Mouse (Mus musculus): ENCODE data around the gene Pdia2. TPM values are rescaled to one million over a fixed set of nuclear protein-coding genes. Genes with fewer than 3 reads are reported as not detected.

Pdia2 gene
- total RNA-seq (2021): under 1 TPM; 0.32 to 0.73 TPM

GRCm38 (mm10) chr17:26198892-26199291 is at the start of gene Pdia2:
Gene Pdia2 (minus strand): TSS chr17:26199087.
- intact Hi-C loops (cut with DNase I): no loop called here
- no peak for DNase-seq (ENCODE audit: low spot score in 2 of 2)

GRCm38 (mm10) chr17:26244101-26244841 is 45.4 kb upstream of the Pdia2 start, which contains the start of gene Fam234a:
Gene Fam234a (minus strand): TSS chr17:26244242.
- intact Hi-C loops (cut with DNase I): loop anchor here (1.0 to 5.0 kb wide), 3 partner anchors 8 to 107 kb away; partner anchors contain the start of genes Axin1, Luc7l and Rgs11
- peak; percentile 93 to 96 for DNase-seq (ENCODE audit: low spot score in 2 of 2)

GRCm38 (mm10) chr17:26243471-26244100 is 44.7 kb upstream of the Pdia2 start:
- intact Hi-C loops (cut with DNase I): loop anchor here (1.0 to 5.0 kb wide), 3 partner anchors 9 to 106 kb away; partner anchors contain the start of genes Axin1, Luc7l and Rgs11
- peak in 1 of 2 experiments; percentile 60 for DNase-seq (ENCODE audit: low spot score in 2 of 2)

- intact Hi-C loops (cut with DNase I): loop anchor here (5.0 kb wide), 2 partner anchors 39 to 104 kb away; partner anchors contain the start of genes Axin1 and Rgs11
- DNase-seq (ENCODE audit: low spot score in 2 of 2): peak in 1 of 2 experiments; percentile 23
These were observed 42.1 kb upstream of the Pdia2 start for GRCm38 (mm10) chr17:26240990-26241389.

- DNase-seq (ENCODE audit: low spot score in 2 of 2): no peak
- intact Hi-C loops (cut with DNase I): loop anchor here (5.0 kb wide), 2 partner anchors 38 to 103 kb away; partner anchors contain the start of genes Axin1 and Rgs11
These were observed 41.4 kb upstream of the Pdia2 start for GRCm38 (mm10) chr17:26240120-26240790.

DNA sequence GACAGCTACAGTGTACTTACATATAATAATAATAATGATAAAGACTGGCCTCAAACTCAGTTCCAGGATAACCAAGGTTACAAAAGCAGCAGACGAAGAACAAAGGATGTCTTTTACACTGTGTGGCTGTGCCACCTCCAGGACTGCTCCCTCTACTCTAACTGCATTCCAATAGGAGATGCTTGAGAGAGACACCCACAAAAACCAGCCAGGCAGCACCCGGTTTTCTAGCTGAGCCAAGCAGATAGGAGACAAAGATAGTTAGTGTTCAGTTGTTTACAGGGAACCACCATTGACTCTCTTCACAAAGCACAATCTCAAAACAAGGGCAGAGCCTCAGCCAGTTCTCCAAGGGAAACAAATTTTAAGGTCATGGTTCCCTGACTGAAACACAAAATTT is 40.7 kb upstream of the Pdia2 start:
- intact Hi-C loops (cut with DNase I): no loop called here
- DNase-seq (ENCODE audit: low spot score in 2 of 2): no peak

- intact Hi-C loops (cut with DNase I): no loop called here
- DNase-seq (ENCODE audit: low spot score in 2 of 2): no peak
These were observed 38.8 kb upstream of the Pdia2 start for GRCm38 (mm10) chr17:26237667-26238066.

- intact Hi-C loops (cut with DNase I): no loop called here
- no peak for DNase-seq (ENCODE audit: low spot score in 2 of 2)
These were observed 36.4 kb upstream of the Pdia2 start for GRCm38 (mm10) chr17:26235077-26235815.

DNA sequence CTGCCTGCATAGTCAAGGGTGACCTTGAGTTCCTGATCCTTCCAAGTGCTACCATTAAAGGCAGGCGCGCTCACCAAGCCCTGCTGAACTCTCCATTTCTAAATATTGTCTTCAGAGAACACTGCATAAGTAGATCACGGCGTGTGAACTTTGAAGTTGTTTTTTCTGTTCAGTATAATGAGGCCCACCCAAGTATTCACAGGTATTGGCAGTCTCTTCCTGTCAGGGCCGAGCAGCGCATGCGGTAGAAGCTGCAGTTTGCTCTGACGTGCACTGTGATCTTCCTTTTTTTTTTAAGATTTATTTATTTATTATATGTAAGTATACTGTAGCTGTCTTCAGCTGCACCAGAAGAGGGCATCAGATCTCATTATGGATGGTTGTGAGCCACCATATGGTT is 35.5 kb upstream of the Pdia2 start:
- DNase-seq (ENCODE audit: low spot score in 2 of 2): no peak
- intact Hi-C loops (cut with DNase I): no loop called here

GRCm38 (mm10) chr17:26232863-26233262 is 34.0 kb upstream of the Pdia2 start:
- DNase-seq (ENCODE audit: low spot score in 2 of 2): no peak
- intact Hi-C loops (cut with DNase I): no loop called here

GRCm38 (mm10) chr17:26231156-26231555 is 32.3 kb upstream of the Pdia2 start:
- DNase-seq (ENCODE audit: low spot score in 2 of 2): no peak
- intact Hi-C loops (cut with DNase I): no loop called here

DNA sequence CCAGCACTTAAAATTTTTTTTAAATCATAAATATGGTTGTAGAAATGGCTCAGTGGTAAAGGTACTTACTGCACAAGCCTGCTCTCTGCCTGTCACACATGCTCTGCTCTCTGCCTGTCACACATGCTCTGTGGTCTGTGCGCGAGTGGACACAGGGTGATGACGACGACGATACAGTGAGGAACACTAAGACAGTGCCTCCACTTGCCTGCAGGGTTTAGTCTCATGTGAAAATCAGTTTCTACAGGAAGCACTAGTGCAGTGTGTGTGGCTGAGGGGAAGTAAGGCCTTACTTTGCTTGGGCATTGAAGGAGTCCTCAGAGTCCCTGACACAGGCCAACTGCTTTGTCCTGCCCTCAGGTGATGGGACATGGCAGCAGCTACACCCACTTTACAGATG is 30.9 kb upstream of the Pdia2 start:
- intact Hi-C loops (cut with DNase I): no loop called here
- DNase-seq (ENCODE audit: low spot score in 2 of 2): no peak

GRCm38 (mm10) chr17:26225150-26225549 is 26.3 kb upstream of the Pdia2 start:
- intact Hi-C loops (cut with DNase I): no loop called here

GRCm38 (mm10) chr17:26221508-26221907 is 22.6 kb upstream of the Pdia2 start:
- intact Hi-C loops (cut with DNase I): no loop called here
- no peak for DNase-seq (ENCODE audit: low spot score in 2 of 2)

More at GRCm38 (mm10) chr17:26225150-26225549, 26.3 kb upstream of the Pdia2 start:
- no peak for DNase-seq (ENCODE audit: low spot score in 2 of 2)

DNA sequence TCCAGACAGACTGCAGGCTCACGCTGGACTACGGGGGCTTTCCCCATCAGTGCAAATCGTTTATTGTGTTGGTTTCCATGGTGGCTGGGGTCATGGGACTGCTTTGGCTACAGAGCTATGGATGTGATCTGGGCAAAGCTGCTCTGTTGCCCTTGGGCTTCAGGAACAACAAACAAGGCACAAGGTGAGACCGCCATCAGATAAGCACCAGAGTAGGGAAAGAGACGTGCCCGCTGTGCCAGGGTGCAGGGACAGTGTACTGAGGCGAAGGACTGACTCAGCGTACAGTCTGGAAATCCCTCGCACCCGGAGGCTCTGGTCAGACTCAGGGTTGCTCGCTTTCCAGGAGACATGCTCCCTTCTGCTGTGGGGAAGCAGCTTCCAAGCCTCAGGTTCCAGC is 13.8 kb upstream of the Pdia2 start:
- intact Hi-C loops (cut with DNase I): no loop called here
- no peak for DNase-seq (ENCODE audit: low spot score in 2 of 2)

GRCm38 (mm10) chr17:26212241-26212640 is 13.4 kb upstream of the Pdia2 start:
- no peak for DNase-seq (ENCODE audit: low spot score in 2 of 2)
- intact Hi-C loops (cut with DNase I): no loop called here

DNA sequence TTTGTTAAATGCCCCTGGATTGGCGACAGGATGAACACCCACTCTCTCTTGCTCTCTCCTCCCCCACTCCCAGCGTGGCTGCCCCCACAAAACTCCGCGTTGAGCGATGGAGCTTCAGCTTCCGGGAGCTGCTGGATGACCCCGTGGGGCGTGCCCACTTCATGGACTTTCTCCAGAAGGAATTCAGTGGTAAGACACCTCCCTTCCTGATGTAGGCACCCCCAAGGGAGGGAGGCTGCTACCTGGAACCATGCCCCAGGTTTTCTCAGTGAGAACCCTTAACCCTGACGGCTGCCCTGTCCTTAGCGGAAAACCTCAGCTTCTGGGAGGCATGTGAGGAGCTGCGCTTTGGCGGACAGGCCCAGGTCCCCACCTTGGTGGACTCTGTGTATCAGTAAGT is 8.8 kb upstream of the Pdia2 start, which contains the start of gene Arhgdig:
Gene Arhgdig (minus strand): TSS at position 101 of the 400 bp plus-strand sequence.
- no peak for DNase-seq (ENCODE audit: low spot score in 2 of 2)
- intact Hi-C loops (cut with DNase I): no loop called here

DNA sequence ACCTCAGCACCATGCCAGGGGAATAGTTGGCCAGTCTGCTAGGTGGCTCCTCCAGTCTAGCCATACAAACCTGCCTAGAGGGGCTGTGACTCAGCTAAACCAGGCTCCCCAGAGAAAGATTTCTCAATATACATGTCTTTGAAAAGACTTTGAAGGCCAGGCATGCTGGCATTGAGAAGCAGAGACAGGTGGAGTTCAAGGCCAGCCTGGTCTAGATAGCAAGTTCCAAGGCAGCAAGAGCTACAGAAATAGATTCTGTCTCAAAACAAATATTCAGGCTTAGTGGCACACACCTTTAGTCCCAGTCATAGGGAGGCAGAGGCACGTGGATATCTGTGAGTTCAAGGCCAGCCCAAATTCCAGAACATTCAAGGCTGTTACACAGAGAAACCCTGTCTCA is 7.5 kb upstream of the Pdia2 start:
- DNase-seq (ENCODE audit: low spot score in 2 of 2): no peak
- intact Hi-C loops (cut with DNase I): no loop called here

GRCm38 (mm10) chr17:26204766-26205165 is 5.9 kb upstream of the Pdia2 start:
- DNase-seq (ENCODE audit: low spot score in 2 of 2): no peak
- intact Hi-C loops (cut with DNase I): loop anchor here (5.0 kb wide), 1 partner anchor 38 kb away; the partner anchor contains the start of gene Fam234a
